Mouse (Mus musculus) adrenal gland, adult 2 months (tissue): ENCODE results near the gene Igfbp5. TPM values are rescaled to one million over a fixed set of nuclear protein-coding genes. Genes with fewer than 3 reads are reported as not detected.

Experiments
- DNase-seq: peaks from one replicate; pipeline ENCODE4 v3.0.0; 2021
- long read RNA-seq: library from polyadenylated mRNA; stranded (forward); transcript quantifications from one replicate; pipeline ENCODE4 v2.0.0, GENCODE M21; 2021
- polyA plus RNA-seq: library from polyadenylated mRNA; depleted of rRNA; stranded (reverse); fragments of >200 nt; gene quantifications from 2 replicates; pipeline ENCODE4 v1.2.3, GENCODE M21; 2012; rRNA removed
- total RNA-seq, 2 experiments: library from RNA; stranded (reverse); gene quantifications; 2 replicates each; pipeline ENCODE4 v1.2.3; 2021

The Igfbp5 gene
- total RNA-seq (100 to 1,000 TPM in 1 of 2 experiments, 10 to 100 TPM in 1; 87.4 to 179 TPM), polyA plus RNA-seq (31.2 and 32.3 TPM in 2 replicates)
- long read RNA-seq, full-length matches to known transcripts, result 27 of 51 reads
- long read RNA-seq, partial matches to known transcripts, result 0 of 51 reads
- long read RNA-seq, other reads (novel, unspliced or antisense), result 24 of 51 reads

GRCm38 (mm10) chr1:72874287-72875211 lies at the start of gene Igfbp5:
Igfbp5 (minus strand) TSS chr1:72874884.
- DNase-seq, result peak; percentile 80

GRCm38 (mm10) chr1:72914815-72915214 lies 40.1 kb upstream of the Igfbp5 start:
- DNase-seq, result no peak

- DNase-seq, result peak; percentile 65
Measured at GRCm38 (mm10) chr1:72913073-72913472, 38.4 kb upstream of the Igfbp5 start.

- no peak for DNase-seq
Measured at GRCm38 (mm10) chr1:72895821-72896220, 21.1 kb upstream of the Igfbp5 start.

- DNase-seq, result no peak
Measured at GRCm38 (mm10) chr1:72887910-72888309, 13.2 kb upstream of the Igfbp5 start.

- no peak for DNase-seq
Measured at GRCm38 (mm10) chr1:72885819-72886169, 11.1 kb upstream of the Igfbp5 start.

- no peak for DNase-seq
Measured at GRCm38 (mm10) chr1:72885111-72885818, 10.6 kb upstream of the Igfbp5 start.

GRCm38 (mm10) chr1:72879319-72879634 lies 4.6 kb upstream of the Igfbp5 start:
- no peak for DNase-seq

- no peak for DNase-seq
Measured at GRCm38 (mm10) chr1:72878473-72879318, 4.0 kb upstream of the Igfbp5 start.

- DNase-seq, result peak; percentile 38
Measured at GRCm38 (mm10) chr1:72877892-72878291, 3.2 kb upstream of the Igfbp5 start.

GRCm38 (mm10) chr1:72876111-72876510 lies 1.4 kb upstream of the Igfbp5 start:
- DNase-seq, result no peak

- no peak for DNase-seq
Measured at GRCm38 (mm10) chr1:72875708-72876107, 1.0 kb upstream of the Igfbp5 start.

GRCm38 (mm10) chr1:72873511-72874286 lies 985 bp downstream of the Igfbp5 start:
- peak; percentile 65 for DNase-seq

- no peak for DNase-seq
Measured at GRCm38 (mm10) chr1:72873078-72873477, 1.6 kb downstream of the Igfbp5 start.

- DNase-seq, result peak; percentile 62
Measured at GRCm38 (mm10) chr1:72872521-72872920, 2.2 kb downstream of the Igfbp5 start.

GRCm38 (mm10) chr1:72871697-72872411 lies 2.8 kb downstream of the Igfbp5 start:
- DNase-seq, result peak; percentile 59

GRCm38 (mm10) chr1:72871337-72871696 lies 3.4 kb downstream of the Igfbp5 start:
- DNase-seq, result no peak

GRCm38 (mm10) chr1:72870615-72871336 lies 3.9 kb downstream of the Igfbp5 start:
- peak; percentile 90 for DNase-seq

GRCm38 (mm10) chr1:72869681-72870614 lies 4.7 kb downstream of the Igfbp5 start:
- peak; percentile 87 for DNase-seq
